Mouse (Mus musculus) liver, embryonic 15.5 days (tissue): ENCODE measurements at regions not wholly inside any gene's neighbourhood (a gene's known extent, or its start where the extent isn't known, plus 50 kb on each side); places are given as distances from the start of the nearest gene placed in this dataset. TPM values are rescaled to one million over a fixed set of nuclear protein-coding genes. Genes with fewer than 3 reads are reported as not detected.

Experiments
- ATAC-seq: fragments of 200-750 bp; cut with Nextera tagmentation; 2 replicates; pipeline ENCODE4 v1.8.0; 2017; ENCODE audit warnings: moderate number of reproducible peaks, mild to moderate bottlenecking, moderate library complexity; ENCODE audit not compliant: insufficient read depth
- H3K27ac ChIP-seq: fragments of 300-500 bp; sonication (generic); replicated peaks from 2 replicates; pipeline ENCODE4 v1.5.1; 2015; ENCODE audit warnings: mild to moderate bottlenecking, inconsistent platforms
- H3K27me3 ChIP-seq: fragments of 300-500 bp; sonication (generic); 2 replicates; pipeline ENCODE4 v1.6.1; 2015; ENCODE audit warnings: mild to moderate bottlenecking, inconsistent platforms
- H3K36me3 ChIP-seq: fragments of 300-500 bp; sonication (generic); replicated peaks from 2 replicates; pipeline ENCODE4 v1.6.1; 2015; ENCODE audit warnings: moderate library complexity, mild to moderate bottlenecking, inconsistent platforms
- H3K4me1 ChIP-seq: fragments of 300-500 bp; sonication (generic); replicated peaks from 2 replicates; pipeline ENCODE4 v1.6.1; 2015; ENCODE audit warnings: inconsistent platforms
- H3K4me2 ChIP-seq: fragments of 300-500 bp; sonication (generic); 2 replicates; pipeline ENCODE4 v1.6.1; 2015; ENCODE audit warnings: moderate library complexity, mild to moderate bottlenecking, inconsistent platforms
- H3K4me3 ChIP-seq: fragments of 300-500 bp; sonication (generic); replicated peaks from 2 replicates; pipeline ENCODE4 v1.5.1; 2015; ENCODE audit warnings: mild to moderate bottlenecking, inconsistent platforms
- H3K9ac ChIP-seq: fragments of 300-500 bp; sonication (generic); 2 replicates; pipeline ENCODE4 v1.6.1; 2015; ENCODE audit warnings: moderate library complexity, mild to moderate bottlenecking, inconsistent platforms
- H3K9me3 ChIP-seq: fragments of 300-500 bp; sonication (generic); replicated peaks from 2 replicates; pipeline ENCODE4 v1.6.1; 2016; ENCODE audit warnings: inconsistent platforms
- WGBS: fragments of 180-500 bp; shearing (Covaris S2); methylation state at CpG from one replicate; pipeline ENCODE4 v1.1.7; 2015; ENCODE audit warnings: mixed read lengths; ENCODE audit not compliant: insufficient replicate concordance; 5-methylcytosine and 5-hydroxymethylcytosine counted together
- microRNA-seq: library from miRNA; unstranded; fragments of <30 nt; microRNA quantifications from one replicate; pipeline ENCODE4, GENCODE M21; 2016

- Histone ChIP-seq H3K9ac (no peak overlapping the region), H3K4me3 (no peak overlapping the region), H3K4me2 (no peak overlapping the region), H3K36me3 (no peaks in the 10 kb centered on the region), H3K9me3 (no peaks in the 10 kb centered on the region), H3K4me1 (no peaks in the 10 kb centered on the region), H3K27ac (no peak overlapping the region), H3K27me3 (no peaks in the 10 kb centered on the region)
- ATAC-seq = no peak
- WGBS = 55% methylated on average over 3 of the region's 3 CpGs
Observed at GRCm38 (mm10) chr6:70072007-70072406, 720.0 kb downstream of the Rpia start.

GRCm38 (mm10) chr6:70067716-70068415 lies 724.2 kb downstream of the Rpia start:
- Histone ChIP-seq H3K36me3 (no peaks in the 10 kb centered on the region), H3K4me1 (no peaks in the 10 kb centered on the region), H3K4me2 (no peak overlapping the region), H3K9ac (no peak overlapping the region), H3K4me3 (no peak overlapping the region), H3K27me3 (no peaks in the 10 kb centered on the region), H3K27ac (no peak overlapping the region), H3K9me3 (no peaks in the 10 kb centered on the region)
- ATAC-seq = no peak
- WGBS = 66% methylated on average over 6 of the region's 6 CpGs

GRCm38 (mm10) chr6:70059028-70059427 lies 733.0 kb downstream of the Rpia start:
- Histone ChIP-seq H3K4me2 (no peak overlapping the region), H3K4me1 (no peaks in the 10 kb centered on the region), H3K9me3 (no peaks in the 10 kb centered on the region), H3K27ac (no peak overlapping the region), H3K36me3 (no peaks in the 10 kb centered on the region), H3K9ac (no peak overlapping the region), H3K4me3 (no peak overlapping the region), H3K27me3 (no peaks in the 10 kb centered on the region)
- ATAC-seq = no peak
- 59% methylated on average over 1 of the region's 1 CpGs for WGBS

- no peak overlapping the region for H3K27ac ChIP-seq
- no peak overlapping the region for H3K4me3 ChIP-seq
- H3K36me3 ChIP-seq = no peaks in the 10 kb centered on the region
- H3K27me3 ChIP-seq = no peaks in the 10 kb centered on the region
- 47% methylated on average over 3 of the region's 3 CpGs for WGBS
- H3K9me3 ChIP-seq = no peaks in the 10 kb centered on the region
- H3K4me1 ChIP-seq = no peaks in the 10 kb centered on the region
- no peak for ATAC-seq
- no peak overlapping the region for H3K9ac ChIP-seq
- H3K4me2 ChIP-seq = no peak overlapping the region
Observed at GRCm38 (mm10) chr6:70058374-70058773, 733.7 kb downstream of the Rpia start.

- 42% methylated on average over 2 of the region's 2 CpGs for WGBS
- ATAC-seq = no peak
- no peaks in the 10 kb centered on the region for H3K9me3 ChIP-seq
Observed at GRCm38 (mm10) chr6:70040894-70041293, 751.1 kb downstream of the Rpia start.

GRCm38 (mm10) chr6:70033674-70034073 lies 758.4 kb downstream of the Rpia start:
- Histone ChIP-seq H3K4me3 (no peak overlapping the region), H3K27me3 (no peaks in the 10 kb centered on the region), H3K9ac (no peak overlapping the region), H3K4me1 (no peaks in the 10 kb centered on the region), H3K36me3 (no peaks in the 10 kb centered on the region), H3K9me3 (no peaks in the 10 kb centered on the region), H3K4me2 (no peak overlapping the region), H3K27ac (no peak overlapping the region)
- 62% methylated on average over 1 of the region's 1 CpGs for WGBS
- no peak for ATAC-seq

More at GRCm38 (mm10) chr6:70040894-70041293, 751.1 kb downstream of the Rpia start:
- Histone ChIP-seq H3K27ac (no peak overlapping the region), H3K4me3 (no peak overlapping the region), H3K9ac (no peak overlapping the region), H3K4me2 (no peak overlapping the region), H3K4me1 (no peaks in the 10 kb centered on the region), H3K27me3 (no peaks in the 10 kb centered on the region), H3K36me3 (no peaks in the 10 kb centered on the region)

- no peaks in the 10 kb centered on the region for H3K9me3 ChIP-seq
- no peaks in the 10 kb centered on the region for H3K36me3 ChIP-seq
- H3K9ac ChIP-seq = no peak overlapping the region
- H3K4me3 ChIP-seq = no peak overlapping the region
- ATAC-seq = no peak
- no peaks in the 10 kb centered on the region for H3K4me1 ChIP-seq
- no peaks in the 10 kb centered on the region for H3K27me3 ChIP-seq
- no peak overlapping the region for H3K4me2 ChIP-seq
- H3K27ac ChIP-seq = no peak overlapping the region
Observed at GRCm38 (mm10) chr6:70011555-70011954, 780.5 kb downstream of the Rpia start.

Small RNA genes lying in the stretch of these regions (microRNA-seq; reads per million reads assigned to microRNA genes)
- gene Gm23694 (not detected), gene Gm24096 (not detected)
